ENCODE assay signal across 8 mouse cellular contexts in the genomic region with DNA sequence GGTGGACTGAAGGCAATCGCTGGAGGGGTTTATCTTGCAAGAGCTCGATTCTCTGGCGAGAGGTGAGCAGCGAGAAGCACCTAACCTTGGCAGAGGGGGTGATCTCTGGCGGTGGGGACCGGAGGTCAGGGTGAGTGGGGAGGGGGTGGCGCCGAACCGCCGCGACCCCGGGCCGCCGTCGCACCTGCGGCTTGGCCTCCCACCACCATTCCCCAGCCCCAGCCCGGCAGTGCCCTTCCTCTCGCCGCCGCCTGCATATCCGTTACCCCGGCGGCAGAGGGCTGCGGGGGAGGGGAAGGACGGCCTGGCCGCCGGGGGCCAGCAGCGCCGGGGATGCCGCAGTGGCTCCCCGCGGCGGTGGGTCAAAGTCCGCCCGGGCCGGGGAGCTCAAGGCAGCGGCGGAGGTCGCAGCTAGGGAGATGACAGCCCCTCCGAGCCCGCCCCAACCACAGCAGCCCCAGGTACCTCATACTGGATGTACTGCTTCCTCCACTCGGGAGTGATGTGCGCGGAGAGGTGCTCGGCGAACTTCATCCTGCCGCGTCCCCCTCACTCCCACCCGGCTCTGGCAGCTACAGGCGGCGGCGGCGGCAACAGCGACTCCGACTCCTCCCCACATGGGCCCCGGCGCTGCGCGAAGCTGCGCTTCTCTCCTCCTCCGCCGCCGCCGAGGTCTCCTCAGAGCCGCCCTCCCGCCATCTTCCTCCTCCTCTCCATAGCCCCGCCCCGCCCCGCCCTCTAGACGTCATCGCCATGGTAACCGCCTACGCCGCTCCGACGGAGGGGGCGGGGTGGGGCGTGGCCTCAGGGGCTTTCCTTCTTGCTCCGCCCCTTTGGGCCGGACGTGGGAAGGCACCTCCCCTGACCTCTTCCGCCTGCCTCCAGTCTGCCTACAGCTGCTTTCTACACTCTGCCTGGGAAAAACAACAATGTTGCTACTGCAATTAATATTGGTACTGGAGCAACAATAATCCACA. TPM values are rescaled to one million over a fixed set of nuclear protein-coding genes. Genes with fewer than 3 reads are reported as not detected.
DNase-seq lines count a peak whose midpoint lies in the region; ATAC-seq lines count a peak whose summit lies in the region.

Xpr1 (minus strand) TSS at position 715 of the 977 bp plus-strand sequence.

- peaks cover 13% of the 10 kb centered on the region for H3K4me1 ChIP-seq in hindbrain, embryonic 13.5 days (replicated peaks)

- WGBS in hindbrain, embryonic 13.5 days = under 1% methylated on average over 79 of the region's 82 CpGs

- H3K27ac ChIP-seq in hindbrain, embryonic 13.5 days = peak within 1 kb of the TSS; percentile 95

- H3K4me3 ChIP-seq in hindbrain, embryonic 13.5 days = peak within 1 kb of the TSS; percentile 93

- peak; percentile 95 for ATAC-seq in hindbrain, embryonic 13.5 days (ENCODE audit: low FRiP score)

- no peaks in the 10 kb centered on the region for H3K27me3 ChIP-seq in hindbrain, embryonic 13.5 days

- H3K9ac ChIP-seq in hindbrain, embryonic 13.5 days = peak within 1 kb of the TSS; percentile 95

- H3K36me3 ChIP-seq in hindbrain, embryonic 13.5 days = no peaks in the 10 kb centered on the region

- peak; percentile 99 for DNase-seq in Muller cell, postnatal 12 days (ENCODE audit: inconsistent ontology term)
- DNase-seq in cerebellum, adult 9-11 months = peak; percentile 95
- peak; percentile 93 to 94 for DNase-seq in frontal cortex, postnatal 10 days (ENCODE audit: low spot score in 2 of 2)
- peak; percentile 89 to 94 for DNase-seq in layer of hippocampus, postnatal 25 days (ENCODE audit: extremely low spot score in 1 of 2, low spot score in 1 of 2)
- DNase-seq in lung, postnatal 25 days (ENCODE audit: low spot score) = peak; percentile 93
- peak; percentile 98 for DNase-seq in retina, embryonic 14.5 days (ENCODE audit: low spot score)
- peak; percentile 98 for DNase-seq in thymus, postnatal 4 days

- H3K4me2 ChIP-seq in hindbrain, embryonic 13.5 days = peak within 1 kb of the TSS; percentile 62

- H3K9me3 ChIP-seq in hindbrain, embryonic 13.5 days = no peaks in the 10 kb centered on the region

RNA-seq across cellular contexts. Expression of gene Xpr1, which starts in this region (rescaled TPM):
- 44.9 and 47.3 TPM in 2 replicates for polyA plus RNA-seq in hindbrain, embryonic 13.5 days (2015; fragmentation: Nextera tagmentation; extraction: Ambion mirVana)
- total RNA-seq in layer of hippocampus, postnatal 25 days (2021) = 10 to 100 TPM; 82.5 to 91.5 TPM

Comparison
In these comparisons a context has a peak if more than half of its experiments do, and no peak if none do; other contexts are left out.
1. Peak in every context shown above with its lines: DNase-seq, ATAC-seq, H3K4me3 ChIP-seq and H3K27ac ChIP-seq.